Mouse (Mus musculus) cerebellum, postnatal 4 days (tissue): ENCODE measurements at regions not wholly inside any gene's neighbourhood (a gene's known extent, or its start where the extent isn't known, plus 50 kb on each side); places are given as distances from the start of the nearest gene placed in this dataset.

Source experiments
- DNase-seq, 2 experiments: peaks; one replicate each; pipeline ENCODE4 v3.0.0; 2022; ENCODE audit warnings: low spot score in 2 of 2, mixed read lengths in 1 of 2

DNA sequence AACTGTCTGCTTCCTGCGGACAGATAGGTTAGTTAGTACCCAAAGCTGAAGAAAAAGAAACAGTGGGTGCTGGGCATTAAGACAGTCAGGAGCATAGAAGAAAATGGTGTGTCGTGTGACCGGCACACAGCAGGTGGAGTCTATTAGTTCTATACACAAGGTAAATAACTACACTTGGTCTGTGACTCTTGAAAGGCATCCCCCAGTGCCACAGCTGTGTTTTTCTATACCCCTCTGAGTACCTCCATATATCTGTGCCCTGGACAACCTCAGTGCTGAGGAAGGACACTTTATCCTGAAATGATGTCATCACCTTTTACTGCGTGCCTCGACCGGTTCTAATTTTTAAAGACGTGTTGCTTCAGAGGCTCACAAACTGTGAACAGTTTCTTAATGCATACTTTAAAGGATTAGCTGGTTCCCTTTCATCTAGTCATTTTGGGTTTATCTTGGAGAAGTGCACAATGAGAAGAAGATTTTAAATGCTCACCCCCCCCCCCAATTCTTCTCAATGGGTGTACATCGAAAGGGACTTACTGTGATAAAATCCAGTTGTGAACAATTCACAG lies 666.1 kb downstream of the Pkhd1 start:
- no peak for DNase-seq

DNA sequence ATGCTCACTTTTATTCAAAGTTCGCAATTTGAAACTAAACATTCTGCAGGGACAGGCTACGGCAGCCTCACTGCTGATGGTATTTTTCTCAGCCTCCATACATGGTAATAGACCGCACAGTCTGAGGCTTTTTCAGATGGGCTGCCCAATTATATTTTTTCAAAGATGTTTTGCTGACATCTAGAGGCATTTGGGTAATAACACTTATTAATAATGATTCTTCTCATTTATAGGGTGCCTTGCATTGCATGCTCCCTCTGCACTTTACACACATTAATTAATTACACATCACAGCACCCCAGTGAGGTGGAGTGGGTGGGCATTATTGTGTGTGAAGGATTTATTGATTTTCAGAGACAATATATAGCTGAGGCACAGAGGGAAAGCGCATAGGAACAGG lies 644.5 kb downstream of the Pkhd1 start:
- DNase-seq: no peak

GRCm38 (mm10) chr1:19973981-19974380 lies 643.9 kb downstream of the Pkhd1 start:
- DNase-seq: no peak

GRCm38 (mm10) chr1:19975436-19975835 lies 642.4 kb downstream of the Pkhd1 start:
- DNase-seq: no peak

DNA sequence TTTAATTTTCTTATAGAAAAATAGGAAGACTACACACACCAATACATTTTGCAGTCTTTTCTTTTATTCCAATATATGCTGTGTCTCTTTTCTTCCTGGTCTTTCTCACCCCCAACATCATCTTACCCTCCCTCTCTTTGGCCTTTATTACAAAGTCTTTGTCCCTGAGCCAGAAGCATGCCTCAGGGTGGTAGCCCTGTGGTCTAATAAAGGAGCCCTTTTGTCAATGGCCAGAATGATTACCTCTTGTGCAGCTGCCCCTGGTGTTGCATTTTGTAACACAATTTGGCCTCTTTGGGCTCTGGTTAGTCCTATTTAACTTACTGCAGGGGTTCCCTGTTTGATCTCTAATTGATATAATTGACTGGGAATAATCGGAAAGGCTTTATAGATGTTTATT lies 636.7 kb downstream of the Pkhd1 start:
- DNase-seq: no peak

DNA sequence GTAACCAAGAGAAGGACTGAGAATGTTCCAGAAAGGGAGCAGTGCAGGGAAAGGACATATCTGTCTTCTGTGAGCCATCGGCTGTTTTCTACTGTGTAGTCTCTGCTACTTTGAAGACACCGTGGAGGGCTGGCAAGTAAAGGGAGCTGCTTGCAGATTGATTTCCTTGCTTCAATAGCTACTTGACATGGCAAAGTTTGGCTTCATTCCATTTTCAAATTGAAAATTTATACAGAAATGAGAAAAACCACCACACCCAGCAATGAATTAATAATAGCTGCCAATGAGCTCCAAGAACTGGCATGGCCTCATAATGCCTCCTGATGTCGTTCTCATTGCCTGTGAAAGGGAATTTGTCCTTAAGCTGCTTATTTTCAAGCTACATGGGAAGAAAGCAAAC lies 635.1 kb downstream of the Pkhd1 start:
- DNase-seq: no peak

DNA sequence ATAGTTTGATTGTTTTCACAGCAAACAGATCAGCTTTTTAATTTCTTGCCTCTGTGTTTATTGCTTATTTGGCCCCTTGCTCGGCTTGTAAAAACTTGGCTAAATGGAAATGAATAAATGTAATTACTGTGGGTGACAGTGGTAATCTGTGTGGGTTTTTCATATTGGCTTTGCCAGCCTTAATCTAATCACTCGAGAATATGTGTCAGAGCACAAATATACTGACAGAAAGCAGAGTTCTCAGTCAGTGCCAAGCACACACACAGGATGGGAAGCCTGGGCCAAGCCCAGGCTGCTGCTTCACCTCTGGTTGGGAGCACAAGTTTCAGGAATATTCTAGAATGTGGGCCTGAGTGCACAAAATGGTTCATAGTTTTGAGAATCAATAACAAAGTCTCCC lies 634.4 kb downstream of the Pkhd1 start:
- DNase-seq: no peak

DNA sequence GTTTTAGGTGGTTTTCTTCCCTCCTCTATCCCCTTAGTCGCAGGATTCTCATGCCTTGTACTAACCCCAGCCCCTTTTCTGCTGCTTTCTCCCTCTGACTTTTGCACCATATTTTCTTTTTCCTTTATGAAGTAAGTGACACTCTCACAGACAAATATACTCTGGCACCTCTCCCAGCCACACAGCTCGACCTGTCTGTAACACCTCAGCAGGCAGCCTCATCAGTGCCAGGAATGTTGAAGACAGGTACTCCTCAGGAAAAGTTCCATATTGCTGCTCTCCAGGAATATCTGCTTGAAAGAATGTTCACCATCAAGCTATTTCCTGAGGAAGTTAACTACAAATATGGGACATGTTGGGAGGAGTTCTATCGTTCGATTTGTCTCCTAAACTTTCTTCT lies 627.9 kb downstream of the Pkhd1 start:
- no peak for DNase-seq
